Mouse (Mus musculus) spleen, adult 2 months (tissue): ENCODE measurements around the gene Sgk1.

Source experiments
- CTCF ChIP-seq: fragments of 200-500 bp; IDR thresholded peaks from 2 replicates; pipeline ENCODE4 v1.5.1; 2011; ENCODE audit warnings: mild to moderate bottlenecking, inconsistent platforms; ENCODE audit not compliant: insufficient read depth, insufficient read length, insufficient replicate concordance; ENCODE audit errors: extremely low read depth
- POLR2A ChIP-seq: fragments of 200-500 bp; IDR thresholded peaks from 2 replicates; pipeline ENCODE4 v1.6.1; 2011; ENCODE audit warnings: low read depth, low read length, inconsistent platforms

DNA sequence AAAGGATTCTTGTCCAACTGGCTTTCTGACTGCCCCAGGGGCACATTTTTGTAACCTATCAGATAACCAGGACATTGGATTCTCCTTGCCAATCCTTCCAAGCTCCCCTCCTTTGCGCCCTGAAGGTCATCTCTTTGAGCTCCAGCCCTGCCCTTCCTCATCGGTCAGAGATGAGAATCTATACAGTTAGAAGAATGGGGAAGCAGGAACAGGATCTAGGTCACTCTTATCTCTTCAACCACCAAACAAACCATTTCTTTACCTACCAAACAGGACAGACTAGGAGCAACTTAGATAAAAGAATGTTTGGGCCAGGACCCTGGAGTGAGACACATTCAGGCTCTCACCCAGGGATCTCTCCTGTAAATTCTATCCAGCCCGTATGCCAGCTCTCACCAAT is 59.3 kb downstream of the Sgk1 start:
- TF ChIP-seq CTCF (no peak), POLR2A (no peak)
